Mouse (Mus musculus) liver, embryonic 15.5 days (tissue): Measurements from ENCODE around the gene Trmt44. TPM values are rescaled to one million over a fixed set of nuclear protein-coding genes. Genes with fewer than 3 reads are reported as not detected.
"Not testable (repeated sequence)": the region's sequence is repeated elsewhere in the genome, so short reads cannot be mapped to it uniquely, and the experiment has no call there.

Experiments used
- ATAC-seq: fragments of 200-750 bp; cut with Nextera tagmentation; 2 replicates; pipeline ENCODE4 v1.8.0; 2017; ENCODE audit warnings: moderate number of reproducible peaks, mild to moderate bottlenecking, moderate library complexity; ENCODE audit not compliant: insufficient read depth
- H3K27ac ChIP-seq: fragments of 300-500 bp; sonication (generic); replicated peaks from 2 replicates; pipeline ENCODE4 v1.5.1; 2015; ENCODE audit warnings: mild to moderate bottlenecking, inconsistent platforms
- H3K27me3 ChIP-seq: fragments of 300-500 bp; sonication (generic); 2 replicates; pipeline ENCODE4 v1.6.1; 2015; ENCODE audit warnings: mild to moderate bottlenecking, inconsistent platforms
- H3K36me3 ChIP-seq: fragments of 300-500 bp; sonication (generic); replicated peaks from 2 replicates; pipeline ENCODE4 v1.6.1; 2015; ENCODE audit warnings: moderate library complexity, mild to moderate bottlenecking, inconsistent platforms
- H3K4me1 ChIP-seq: fragments of 300-500 bp; sonication (generic); replicated peaks from 2 replicates; pipeline ENCODE4 v1.6.1; 2015; ENCODE audit warnings: inconsistent platforms
- H3K4me2 ChIP-seq: fragments of 300-500 bp; sonication (generic); 2 replicates; pipeline ENCODE4 v1.6.1; 2015; ENCODE audit warnings: moderate library complexity, mild to moderate bottlenecking, inconsistent platforms
- H3K4me3 ChIP-seq: fragments of 300-500 bp; sonication (generic); replicated peaks from 2 replicates; pipeline ENCODE4 v1.5.1; 2015; ENCODE audit warnings: mild to moderate bottlenecking, inconsistent platforms
- H3K9ac ChIP-seq: fragments of 300-500 bp; sonication (generic); 2 replicates; pipeline ENCODE4 v1.6.1; 2015; ENCODE audit warnings: moderate library complexity, mild to moderate bottlenecking, inconsistent platforms
- H3K9me3 ChIP-seq: fragments of 300-500 bp; sonication (generic); replicated peaks from 2 replicates; pipeline ENCODE4 v1.6.1; 2016; ENCODE audit warnings: inconsistent platforms
- whole genome bisulfite sequencing: fragments of 180-500 bp; shearing (Covaris S2); methylation state at CpG from one replicate; pipeline ENCODE4 v1.1.7; 2015; ENCODE audit warnings: mixed read lengths; ENCODE audit not compliant: insufficient replicate concordance; 5-methylcytosine and 5-hydroxymethylcytosine counted together
- polyA plus RNA-seq: library from polyadenylated mRNA; unstranded; fragments of >200 nt; fragmentation: Nextera tagmentation; extraction: Ambion mirVana; gene quantifications from 2 replicates; pipeline ENCODE4 v1.2.1, GENCODE M21; 2015

Trmt44 gene
- polyA plus RNA-seq, 1 experiment from 2014 or later: 2.6 TPM

- 71% methylated on average over 4 of the region's 4 CpGs for WGBS
- no peak overlapping the region for H3K27ac ChIP-seq
- H3K9me3 ChIP-seq: no peaks in the 10 kb centered on the region
- H3K9ac ChIP-seq: no peak overlapping the region
- H3K4me1 ChIP-seq: no peaks in the 10 kb centered on the region
- no peak for ATAC-seq
- H3K4me3 ChIP-seq: no peak overlapping the region
- peaks cover 34% of the 10 kb centered on the region; the same call in 1 of the 2 replicates for H3K36me3 ChIP-seq
- no peak overlapping the region for H3K4me2 ChIP-seq
- no peaks in the 10 kb centered on the region for H3K27me3 ChIP-seq
Observed at GRCm38 (mm10) chr5:35591497-35591896, 16.6 kb upstream of the Trmt44 start.

- H3K27ac ChIP-seq, H3K9ac ChIP-seq, H3K4me3 ChIP-seq, H3K9me3 ChIP-seq, H3K27me3 ChIP-seq, H3K36me3 ChIP-seq, ATAC-seq: not testable (repeated sequence)
- 69% methylated on average over 2 of the region's 2 CpGs for WGBS
- Histone ChIP-seq H3K4me1 (peaks cover 18% of the 10 kb centered on the region), H3K4me2 (peak overlapping the region; percentile 88; the same call in 1 of the 2 replicates)
Observed at GRCm38 (mm10) chr5:35584259-35584658, 9.4 kb upstream of the Trmt44 start.

GRCm38 (mm10) chr5:35583221-35583783, 8.4 kb upstream of the Trmt44 start:
- H3K4me1 ChIP-seq: peaks cover 18% of the 10 kb centered on the region
- no peaks in the 10 kb centered on the region for H3K9me3 ChIP-seq
- H3K27me3 ChIP-seq: no peaks in the 10 kb centered on the region
- H3K36me3 ChIP-seq: 0 out of 2 replicates have a peak, but pooled peaks cover under 1% of the 10 kb centered on the region
- ATAC-seq: peak; percentile 31
- peak overlapping the region; percentile 88 for H3K4me2 ChIP-seq
- WGBS: 1% methylated on average over 17 of the region's 17 CpGs
- H3K9ac ChIP-seq: peak overlapping the region; percentile 68
- peak overlapping the region; percentile 74 for H3K4me3 ChIP-seq
- peak overlapping the region; percentile 62 for H3K27ac ChIP-seq

GRCm38 (mm10) chr5:35582445-35583220, 7.8 kb upstream of the Trmt44 start, which contains the start of gene Acox3:
Gene Acox3 (plus strand): TSS chr5:35583040.
- Histone ChIP-seq H3K9ac (peak within 1 kb of the TSS; percentile 68), H3K36me3 (no peaks in the 10 kb centered on the region), H3K27me3 (no peaks in the 10 kb centered on the region), H3K4me2 (peak within 1 kb of the TSS; percentile 88), H3K9me3 (no peaks in the 10 kb centered on the region), H3K4me1 (peaks cover 18% of the 10 kb centered on the region), H3K4me3 (peak within 1 kb of the TSS; percentile 74), H3K27ac (peak within 1 kb of the TSS; percentile 62)
- WGBS: under 1% methylated on average over 35 of the region's 35 CpGs
- peak; percentile 86 for ATAC-seq

GRCm38 (mm10) chr5:35580156-35580922, 5.5 kb upstream of the Trmt44 start:
- H3K4me3 ChIP-seq: no peak overlapping the region
- H3K4me1 ChIP-seq: peaks cover 19% of the 10 kb centered on the region
- ATAC-seq: no peak
- WGBS: 28% methylated on average over 3 of the region's 3 CpGs
- no peaks in the 10 kb centered on the region for H3K36me3 ChIP-seq
- H3K9me3 ChIP-seq: no peaks in the 10 kb centered on the region
- H3K27me3 ChIP-seq: no peaks in the 10 kb centered on the region
- H3K9ac ChIP-seq: no peak overlapping the region
- H3K4me2 ChIP-seq: no peak overlapping the region
- no peak overlapping the region for H3K27ac ChIP-seq

- 27% methylated on average over 5 of the region's 5 CpGs for WGBS
- H3K4me3 ChIP-seq: no peak overlapping the region
- no peaks in the 10 kb centered on the region for H3K27me3 ChIP-seq
- H3K4me1 ChIP-seq: peaks cover 25% of the 10 kb centered on the region
- no peaks in the 10 kb centered on the region for H3K9me3 ChIP-seq
- no peak for ATAC-seq
- H3K4me2 ChIP-seq: no peak overlapping the region
- H3K9ac ChIP-seq: no peak overlapping the region
- no peak overlapping the region for H3K27ac ChIP-seq
- no peaks in the 10 kb centered on the region for H3K36me3 ChIP-seq
Observed at GRCm38 (mm10) chr5:35579247-35579893, 4.5 kb upstream of the Trmt44 start.

- 52% methylated on average over 2 of the region's 2 CpGs for WGBS
- H3K9ac ChIP-seq: no peak overlapping the region
- H3K27me3 ChIP-seq: no peaks in the 10 kb centered on the region
- H3K27ac ChIP-seq: no peak overlapping the region
- peaks cover 2% of the 10 kb centered on the region for H3K36me3 ChIP-seq
- no peak for ATAC-seq
- H3K4me1 ChIP-seq: peaks cover 28% of the 10 kb centered on the region
- H3K4me3 ChIP-seq: no peak overlapping the region
- no peaks in the 10 kb centered on the region for H3K9me3 ChIP-seq
- H3K4me2 ChIP-seq: no peak overlapping the region
Observed at GRCm38 (mm10) chr5:35578411-35578810, 3.5 kb upstream of the Trmt44 start.

GRCm38 (mm10) chr5:35576409-35577020, 1.6 kb upstream of the Trmt44 start:
- no peak for ATAC-seq
- Histone ChIP-seq H3K36me3 (peaks cover 19% of the 10 kb centered on the region), H3K9me3 (no peaks in the 10 kb centered on the region), H3K4me1 (peaks cover 16% of the 10 kb centered on the region), H3K4me3 (no peak overlapping the region), H3K4me2 (no peak overlapping the region), H3K27me3 (no peaks in the 10 kb centered on the region), H3K27ac (no peak overlapping the region), H3K9ac (no peak overlapping the region)
- WGBS: 77% methylated on average over 10 of the region's 10 CpGs

- ATAC-seq: no peak
- peaks cover 16% of the 10 kb centered on the region for H3K4me1 ChIP-seq
- no peak overlapping the region for H3K4me2 ChIP-seq
- no peak overlapping the region for H3K4me3 ChIP-seq
- WGBS: 75% methylated on average over 6 of the region's 6 CpGs
- H3K9ac ChIP-seq: no peak overlapping the region
- no peaks in the 10 kb centered on the region for H3K27me3 ChIP-seq
- H3K9me3 ChIP-seq: no peaks in the 10 kb centered on the region
- peaks cover 66% of the 10 kb centered on the region for H3K36me3 ChIP-seq
- no peak overlapping the region for H3K27ac ChIP-seq
Observed at GRCm38 (mm10) chr5:35571546-35571945, 3.3 kb downstream of the Trmt44 start.

GRCm38 (mm10) chr5:35566632-35567031, 8.2 kb downstream of the Trmt44 start:
- 75% methylated on average over 4 of the region's 4 CpGs for WGBS
- Histone ChIP-seq H3K4me3 (no peak overlapping the region), H3K36me3 (peaks cover 95% of the 10 kb centered on the region), H3K4me1 (no peaks in the 10 kb centered on the region), H3K9me3 (no peaks in the 10 kb centered on the region), H3K27me3 (no peaks in the 10 kb centered on the region), H3K4me2 (no peak overlapping the region), H3K9ac (no peak overlapping the region), H3K27ac (no peak overlapping the region)
- no peak for ATAC-seq
